Mouse (Mus musculus): ENCODE measurements around the gene Tmtc2. TPM values are rescaled to one million over a fixed set of nuclear protein-coding genes. Genes with fewer than 3 reads are reported as not detected.
A peak's percentile ranks its signal among the peaks of the same experiment; 100 is the strongest.

The Tmtc2 gene
- polyA plus RNA-seq (2015; fragmentation: Nextera tagmentation; extraction: Ambion mirVana): 8.5 and 8.9 TPM in 2 replicates

- H3K9me3 ChIP-seq: no peaks in the 10 kb centered on the region
- no peaks in the 10 kb centered on the region for H3K27me3 ChIP-seq (replicated peaks)
- peak; percentile 98 for ATAC-seq (replicated peaks)
- H3K4me1 ChIP-seq: peaks cover 33% of the 10 kb centered on the region
- WGBS: under 1% methylated on average over 61 of the region's 61 CpGs
- H3K4me2 ChIP-seq: peak within 1 kb of the TSS; percentile 59
- peak within 1 kb of the TSS; percentile 93 for H3K27ac ChIP-seq
- no peaks in the 10 kb centered on the region for H3K36me3 ChIP-seq (replicated peaks)
- H3K9ac ChIP-seq: peak within 1 kb of the TSS; percentile 80
- H3K4me3 ChIP-seq: peak within 1 kb of the TSS; percentile 89
Measured at GRCm38 (mm10) chr10:105573908-105574694, at the start of gene Tmtc2. Gene Tmtc2, minus strand, starts transcription at chr10:105574451.

GRCm38 (mm10) chr10:105612117-105612516, 37.9 kb upstream of the Tmtc2 start:
- no peaks in the 10 kb centered on the region for H3K36me3 ChIP-seq (replicated peaks)
- H3K4me2 ChIP-seq: no peak overlapping the region
- WGBS: 91% methylated on average over 3 of the region's 3 CpGs
- H3K4me3 ChIP-seq: no peak overlapping the region
- H3K4me1 ChIP-seq: no peaks in the 10 kb centered on the region
- H3K27ac ChIP-seq: no peak overlapping the region
- ATAC-seq (replicated peaks): no peak
- H3K9me3 ChIP-seq: no peaks in the 10 kb centered on the region
- no peak overlapping the region for H3K9ac ChIP-seq
- no peaks in the 10 kb centered on the region for H3K27me3 ChIP-seq (replicated peaks)

- H3K4me2 ChIP-seq: no peak overlapping the region
- H3K27ac ChIP-seq: no peak overlapping the region
- no peak overlapping the region for H3K4me3 ChIP-seq
- no peaks in the 10 kb centered on the region for H3K36me3 ChIP-seq (replicated peaks)
- WGBS: 85% methylated on average over 8 of the region's 8 CpGs
- H3K9me3 ChIP-seq: no peaks in the 10 kb centered on the region
- H3K9ac ChIP-seq: no peak overlapping the region
- H3K4me1 ChIP-seq: no peaks in the 10 kb centered on the region
- no peaks in the 10 kb centered on the region for H3K27me3 ChIP-seq (replicated peaks)
- ATAC-seq (replicated peaks): no peak
Measured at GRCm38 (mm10) chr10:105598826-105599225, 24.6 kb upstream of the Tmtc2 start.

GRCm38 (mm10) chr10:105597226-105597625, 23.0 kb upstream of the Tmtc2 start:
- Histone ChIP-seq H3K27ac (no peak overlapping the region), H3K36me3 (replicated peaks) (no peaks in the 10 kb centered on the region), H3K27me3 (replicated peaks) (no peaks in the 10 kb centered on the region), H3K4me1 (no peaks in the 10 kb centered on the region), H3K9ac (no peak overlapping the region), H3K9me3 (no peaks in the 10 kb centered on the region), H3K4me3 (no peak overlapping the region), H3K4me2 (no peak overlapping the region)
- 87% methylated on average over 3 of the region's 3 CpGs for WGBS
- ATAC-seq (replicated peaks): no peak

- Histone ChIP-seq H3K27ac (no peak overlapping the region), H3K4me1 (no peaks in the 10 kb centered on the region), H3K4me3 (no peak overlapping the region), H3K36me3 (replicated peaks) (no peaks in the 10 kb centered on the region), H3K4me2 (no peak overlapping the region), H3K27me3 (replicated peaks) (no peaks in the 10 kb centered on the region), H3K9ac (no peak overlapping the region), H3K9me3 (no peaks in the 10 kb centered on the region)
- WGBS: 86% methylated on average over 7 of the region's 7 CpGs
- ATAC-seq (replicated peaks): no peak
Measured at GRCm38 (mm10) chr10:105595480-105596102, 21.3 kb upstream of the Tmtc2 start.

GRCm38 (mm10) chr10:105588141-105588540, 13.9 kb upstream of the Tmtc2 start:
- no peak overlapping the region for H3K9ac ChIP-seq
- no peak overlapping the region for H3K27ac ChIP-seq
- no peaks in the 10 kb centered on the region for H3K27me3 ChIP-seq (replicated peaks)
- no peaks in the 10 kb centered on the region for H3K9me3 ChIP-seq
- H3K4me2 ChIP-seq: no peak overlapping the region
- ATAC-seq (replicated peaks): no peak
- H3K36me3 ChIP-seq (replicated peaks): no peaks in the 10 kb centered on the region
- H3K4me3 ChIP-seq: no peak overlapping the region
- no peaks in the 10 kb centered on the region for H3K4me1 ChIP-seq

- Histone ChIP-seq H3K4me3 (no peak overlapping the region), H3K4me1 (peaks cover 18% of the 10 kb centered on the region), H3K4me2 (no peak overlapping the region), H3K9me3 (no peaks in the 10 kb centered on the region), H3K9ac (no peak overlapping the region), H3K27ac (no peak overlapping the region), H3K36me3 (replicated peaks) (no peaks in the 10 kb centered on the region), H3K27me3 (replicated peaks) (no peaks in the 10 kb centered on the region)
- no peak for ATAC-seq (replicated peaks)
- WGBS: 72% methylated on average over 2 of the region's 2 CpGs
Measured at GRCm38 (mm10) chr10:105579318-105579717, 5.1 kb upstream of the Tmtc2 start.

GRCm38 (mm10) chr10:105578291-105578845, 4.1 kb upstream of the Tmtc2 start:
- Histone ChIP-seq H3K4me1 (peaks cover 18% of the 10 kb centered on the region), H3K27me3 (replicated peaks) (no peaks in the 10 kb centered on the region), H3K36me3 (replicated peaks) (no peaks in the 10 kb centered on the region), H3K9ac (no peak overlapping the region), H3K27ac (peak overlapping the region; percentile 20; the same call in 1 of the 2 replicates), H3K9me3 (no peaks in the 10 kb centered on the region), H3K4me3 (no peak overlapping the region), H3K4me2 (peak overlapping the region; percentile 25)
- WGBS: 47% methylated on average over 8 of the region's 8 CpGs
- ATAC-seq (replicated peaks): no peak

GRCm38 (mm10) chr10:105574695-105575660, 727 bp upstream of the Tmtc2 start:
- peak overlapping the region; percentile 89 for H3K4me3 ChIP-seq
- no peaks in the 10 kb centered on the region for H3K36me3 ChIP-seq (replicated peaks)
- peaks cover 33% of the 10 kb centered on the region for H3K4me1 ChIP-seq
- peak overlapping the region; percentile 59 for H3K4me2 ChIP-seq
- H3K9ac ChIP-seq: peak overlapping the region; percentile 80
- WGBS: under 1% methylated on average over 44 of the region's 44 CpGs
- H3K9me3 ChIP-seq: no peaks in the 10 kb centered on the region
- no peaks in the 10 kb centered on the region for H3K27me3 ChIP-seq (replicated peaks)
- H3K27ac ChIP-seq: peak overlapping the region; percentile 93
- ATAC-seq (replicated peaks): peak; percentile 82

- H3K4me2 ChIP-seq: peak overlapping the region; percentile 59
- no peaks in the 10 kb centered on the region for H3K36me3 ChIP-seq (replicated peaks)
- H3K27ac ChIP-seq: peak overlapping the region; percentile 93
- peaks cover 29% of the 10 kb centered on the region for H3K4me1 ChIP-seq
- no peaks in the 10 kb centered on the region for H3K9me3 ChIP-seq
- under 1% methylated on average over 37 of the region's 37 CpGs for WGBS
- no peaks in the 10 kb centered on the region for H3K27me3 ChIP-seq (replicated peaks)
- peak overlapping the region; percentile 89 for H3K4me3 ChIP-seq
- peak; percentile 18 for ATAC-seq (replicated peaks)
- H3K9ac ChIP-seq: peak overlapping the region; percentile 80
Measured at GRCm38 (mm10) chr10:105573306-105573907, 844 bp downstream of the Tmtc2 start.

- WGBS: 1% methylated on average over 16 of the region's 16 CpGs
- Histone ChIP-seq H3K27me3 (replicated peaks) (no peaks in the 10 kb centered on the region), H3K4me1 (peaks cover 25% of the 10 kb centered on the region), H3K9me3 (no peaks in the 10 kb centered on the region), H3K36me3 (replicated peaks) (no peaks in the 10 kb centered on the region), H3K4me3 (peak overlapping the region; percentile 89), H3K9ac (no peak overlapping the region), H3K4me2 (peak overlapping the region; percentile 59), H3K27ac (no peak overlapping the region)
- ATAC-seq (replicated peaks): no peak
Measured at GRCm38 (mm10) chr10:105572829-105573228, 1.4 kb downstream of the Tmtc2 start.
